Mouse (Mus musculus) CH12.LX (cell line): Measurements from ENCODE around the gene Il17rd. TPM values are rescaled to one million over a fixed set of nuclear protein-coding genes. Genes with fewer than 3 reads are reported as not detected.

Experiments used
- DNase-seq: peaks from one replicate; pipeline ENCODE4 v3.0.0-alpha.2; 2013; ENCODE audit errors: extremely low read depth
- H3K27ac ChIP-seq: 2 replicates; pipeline ENCODE4 v1.5.1; 2012; ENCODE audit warnings: low read depth, mild to moderate bottlenecking, control low read depth, moderate library complexity; ENCODE audit not compliant: insufficient read depth
- H3K27me3 ChIP-seq: replicated peaks from 2 replicates; pipeline ENCODE3; 2012; ENCODE audit warnings: inconsistent platforms
- H3K36me3 ChIP-seq, 2 experiments: replicated peaks in 1 of 2; 2 replicates each; pipeline versions ENCODE3 to v1.6.1; 2012; ENCODE audit warnings: inconsistent platforms in 1 of 2, low read length in 1 of 2, mild to moderate bottlenecking in 1 of 2, mixed read lengths in 1 of 2, moderate library complexity in 1 of 2; ENCODE audit not compliant: control insufficient read depth in 1 of 2, insufficient read depth in 1 of 2
- H3K4me1 ChIP-seq, 2 experiments: 2 replicates each; pipeline ENCODE4 v1.6.1; 2012; ENCODE audit warnings: inconsistent platforms in 1 of 2, moderate library complexity in 1 of 2; ENCODE audit not compliant: insufficient read depth in 2 of 2, control insufficient read depth in 1 of 2
- H3K4me2 ChIP-seq: 2 replicates; pipeline ENCODE4 v1.6.1; 2012; ENCODE audit warnings: low read depth, mild to moderate bottlenecking, control low read depth; ENCODE audit not compliant: poor library complexity, insufficient read depth, severe bottlenecking
- H3K4me3 ChIP-seq, 3 experiments: fragments of 150-350 bp in 1 of 3; sonication (generic) in 1 of 3; replicated peaks in 1 of 3; 2 replicates each; pipeline versions ENCODE3 to v1.5.1; 2011 to 2012; ENCODE audit warnings: low read depth in 2 of 3, low read length in 2 of 3, mild to moderate bottlenecking in 2 of 3, moderate library complexity in 2 of 3, control low read depth in 1 of 3, improper control_type of control experiment in 1 of 3, inconsistent platforms in 1 of 3, mixed read lengths in 1 of 3; ENCODE audit not compliant: poor library complexity in 1 of 3
- H3K79me2 ChIP-seq: replicated peaks from 2 replicates; pipeline ENCODE4 v1.6.1; 2012; ENCODE audit warnings: mild to moderate bottlenecking, moderate library complexity; ENCODE audit not compliant: control insufficient read depth, poor library complexity, insufficient read depth, severe bottlenecking; ENCODE audit errors: extremely low read depth
- H3K9ac ChIP-seq: 2 replicates; pipeline ENCODE4 v1.6.1; 2012; ENCODE audit warnings: low read depth, mild to moderate bottlenecking, control low read depth, moderate library complexity; ENCODE audit not compliant: insufficient read depth
- H3K9me3 ChIP-seq: replicated peaks from 2 replicates; pipeline ENCODE3; 2012; ENCODE audit warnings: low read length, inconsistent platforms, mixed read lengths
- CTCF ChIP-seq, 2 experiments: IDR thresholded peaks in 1 of 2; conservative IDR thresholded peaks in 1 of 2; 2 replicates each; pipeline ENCODE4 v1.5.1; 2011 to 2012; ENCODE audit warnings: low read depth in 2 of 2, low read length in 2 of 2, improper control_type of control experiment in 1 of 2, inconsistent platforms in 1 of 2, mild to moderate bottlenecking in 1 of 2, moderate library complexity in 1 of 2
- ETS1 ChIP-seq: conservative IDR thresholded peaks from 2 replicates; pipeline ENCODE4 v1.6.1; 2012; ENCODE audit warnings: low read depth, mild to moderate bottlenecking, inconsistent platforms, low read length, improper control_type of control experiment, moderate library complexity
- GABPA ChIP-seq: IDR thresholded peaks from 2 replicates; pipeline ENCODE4 v1.6.1; 2012; ENCODE audit warnings: low read depth, low read length, improper control_type of control experiment, inconsistent platforms; ENCODE audit not compliant: insufficient replicate concordance
- HCFC1 ChIP-seq: IDR thresholded peaks from 2 replicates; pipeline ENCODE4 v1.6.1; 2012; ENCODE audit warnings: low read depth, mild to moderate bottlenecking, inconsistent platforms, low read length, improper control_type of control experiment
- IRF4 ChIP-seq: IDR thresholded peaks from 2 replicates; pipeline ENCODE4 v1.6.1; 2014; ENCODE audit warnings: low read depth, mild to moderate bottlenecking, inconsistent platforms, low read length, improper control_type of control experiment
- JUN ChIP-seq: IDR thresholded peaks from 2 replicates; pipeline ENCODE4 v1.6.1; 2011; ENCODE audit warnings: low read depth, mild to moderate bottlenecking, low read length, improper control_type of control experiment, moderate library complexity; ENCODE audit not compliant: insufficient read depth
- KAT2A ChIP-seq: IDR thresholded peaks from 2 replicates; pipeline ENCODE4 v1.6.1; 2012; ENCODE audit warnings: low read length, improper control_type of control experiment, inconsistent platforms; ENCODE audit not compliant: insufficient replicate concordance
- MAX ChIP-seq: IDR thresholded peaks from 2 replicates; pipeline ENCODE4 v1.6.1; 2011; ENCODE audit warnings: low read length, improper control_type of control experiment
- MEF2A ChIP-seq: IDR thresholded peaks from 2 replicates; pipeline ENCODE4 v1.6.1; 2014; ENCODE audit warnings: low read depth, mild to moderate bottlenecking, inconsistent platforms, low read length, improper control_type of control experiment, borderline replicate concordance
- POLR2A ChIP-seq: IDR thresholded peaks from 2 replicates; pipeline ENCODE4 v1.6.1; 2011; ENCODE audit warnings: low read depth, mild to moderate bottlenecking, improper control_type of control experiment, low read length
- RAD21 ChIP-seq: IDR thresholded peaks from 2 replicates; pipeline ENCODE4 v1.6.1; 2011; ENCODE audit warnings: low read depth, mild to moderate bottlenecking, low read length, improper control_type of control experiment, moderate library complexity
- RCOR1 ChIP-seq: conservative IDR thresholded peaks from 2 replicates; pipeline ENCODE4 v1.6.1; 2012; ENCODE audit warnings: low read depth, mild to moderate bottlenecking, inconsistent platforms, low read length, improper control_type of control experiment
- SMC3 ChIP-seq: IDR thresholded peaks from 2 replicates; pipeline ENCODE4 v1.6.1; 2011; ENCODE audit warnings: low read depth, low read length, improper control_type of control experiment
- USF1 ChIP-seq: IDR thresholded peaks from 2 replicates; pipeline ENCODE4 v1.6.1; 2014; ENCODE audit warnings: low read depth, mild to moderate bottlenecking, inconsistent platforms, low read length, improper control_type of control experiment
- USF2 ChIP-seq: conservative IDR thresholded peaks from 2 replicates; pipeline ENCODE4 v1.6.1; 2011; ENCODE audit warnings: low read depth, low read length, improper control_type of control experiment
- ZC3H11A ChIP-seq: IDR thresholded peaks from 2 replicates; pipeline ENCODE4 v1.6.1; 2012; ENCODE audit warnings: low read depth, mild to moderate bottlenecking, inconsistent platforms, low read length, improper control_type of control experiment
- ZKSCAN1 ChIP-seq: IDR thresholded peaks from 2 replicates; pipeline ENCODE4 v1.6.1; 2012; ENCODE audit warnings: low read depth, inconsistent platforms, low read length, improper control_type of control experiment, borderline replicate concordance
- dilution Hi-C: fragments of 300-500 bp; cut with MboI; formaldehyde crosslinking; loops from 2 replicates; pipeline ENCODE4 v1.14.3; 2020; ENCODE audit warnings: low sequenced_read_pairs; ENCODE audit not compliant: extremely low pct_unique_long_range_greater_than_20kb, extremely low pct_ligation_motif_present
- in situ Hi-C: fragments of 300-500 bp; cut with MboI; formaldehyde crosslinking; loops from 3 replicates; pipeline ENCODE4 v1.14.3; 2019; ENCODE audit warnings: low sequenced_read_pairs, low pct_ligation_motif_present, low pct_unique_long_range_greater_than_20kb, mixed read lengths
- polyA plus RNA-seq: library from polyadenylated mRNA; unstranded; fragments of >175 nt; gene quantifications from 2 replicates; pipeline ENCODE4 v1.2.1, GENCODE M21; 2012; ENCODE audit warnings: low read depth; ENCODE audit not compliant: insufficient read length
- total RNA-seq, 2 experiments: library from RNA; depleted of rRNA; stranded (reverse); fragments of 300-350 nt in 1 of 2; fragments of >200 nt in 1 of 2; gene quantifications; 2 replicates each; pipeline ENCODE4 v1.2.3; 2012 to 2014

Il17rd gene
- total and polyA plus RNA-seq, 3 experiments: 0.04 to 0.09 (median 0.08) TPM

- Histone ChIP-seq H3K4me1 (peaks cover 3 to 7% of the 10 kb centered on the region in 2 experiments; a peak in 3 of 4 replicates), H3K9ac (no peak overlapping the region), H3K4me2 (no peak overlapping the region), H3K79me2 (no peaks in the 10 kb centered on the region), H3K36me3 (no peaks in the 10 kb centered on the region), H3K4me3 (no peak overlapping the region), H3K27ac (no peak overlapping the region), H3K9me3 (peaks cover 2% of the 10 kb centered on the region), H3K27me3 (no peaks in the 10 kb centered on the region)
- no peak for TF ChIP-seq POLR2A
- no peak for TF ChIP-seq USF1
- TF ChIP-seq HCFC1: no peak
- TF ChIP-seq MEF2A: no peak
- TF ChIP-seq ETS1: no peak
- TF ChIP-seq RCOR1: no peak
- TF ChIP-seq KAT2A: no peak
- TF ChIP-seq MAX: no peak
- no peak for TF ChIP-seq JUN
- TF ChIP-seq USF2: no peak
- no peak for TF ChIP-seq IRF4
- dilution Hi-C loops: no loop called here
- in situ Hi-C loops: loop anchor here (25.0 kb wide), 1 partner anchor 533 kb away; no protein-coding TSS in a partner anchor
- no peak for DNase-seq
These were observed 18.9 kb upstream of the Il17rd start for GRCm38 (mm10) chr14:27019850-27020249.

GRCm38 (mm10) chr14:27022876-27023275 is 15.9 kb upstream of the Il17rd start:
- no peaks in the 10 kb centered on the region for H3K79me2 ChIP-seq
- H3K9me3 ChIP-seq: peaks cover 2% of the 10 kb centered on the region
- TF ChIP-seq ZKSCAN1: no peak
- TF ChIP-seq SMC3: peak; percentile 81
- peak; percentile 8; the same call in 1 of the 2 replicates for TF ChIP-seq ZC3H11A
- TF ChIP-seq HCFC1: no peak
- no peak for TF ChIP-seq GABPA
- peak; percentile 87 for TF ChIP-seq RAD21
- peak; percentile 86 to 89 for TF ChIP-seq CTCF (conservative IDR thresholded peaks at IDR 0.05 in 1 of 2, IDR thresholded peaks at IDR 0.05 in 1 of 2; ENCODE audit: low read depth in 2 of 2, low read length in 2 of 2)
- no peak for TF ChIP-seq ETS1
- TF ChIP-seq, all 38 proteins: peak for 4
- in situ Hi-C loops (loop anchor here (25.0 kb wide), 1 partner anchor 536 kb away; no protein-coding TSS in a partner anchor), dilution Hi-C loops (no loop called here)
- Histone ChIP-seq H3K4me1 (peaks cover 3 to 5% of the 10 kb centered on the region in 2 experiments; a peak in 2 of 4 replicates), H3K4me2 (no peak overlapping the region), H3K9ac (no peak overlapping the region), H3K27ac (no peak overlapping the region), H3K36me3 (no peaks in the 10 kb centered on the region), H3K27me3 (no peaks in the 10 kb centered on the region), H3K4me3 (no peak overlapping the region)
- DNase-seq: peak; percentile 80
